8 mouse cellular contexts compared by ENCODE assay signal in genomic region chr11:6200087-6200569, GRCm38 (mm10). TPM values are rescaled to one million over a fixed set of nuclear protein-coding genes. Genes with fewer than 3 reads are reported as not detected.
DNase-seq lines count a peak whose midpoint lies in the region; ATAC-seq and TF ChIP-seq lines count a peak whose summit lies in the region.

Nudcd3 (minus strand) TSS chr11:6200415.

- ATAC-seq in Patski: peak; percentile 61
- ATAC-seq in hindbrain, embryonic 13.5 days (ENCODE audit: low FRiP score): peak; percentile 97

- peak within 1 kb of the TSS; percentile 98 for H3K27ac ChIP-seq in hindbrain, embryonic 13.5 days

- DNase-seq in Patski (ENCODE audit: low read depth, low spot score): peak; percentile 75
- peak; percentile 91 to 94 for DNase-seq in cerebellum, postnatal 14 days
- DNase-seq in frontal cortex, postnatal 14 days (ENCODE audit: low spot score in 2 of 2): peak; percentile 85 to 88
- peak; percentile 83 to 86 for DNase-seq in layer of hippocampus, postnatal 25 days (ENCODE audit: extremely low spot score in 1 of 2, low spot score in 1 of 2)
- DNase-seq in lung, postnatal 25 days (ENCODE audit: low spot score): peak; percentile 89
- peak; percentile 90 for DNase-seq in retina, embryonic 14.5 days (ENCODE audit: low spot score)
- DNase-seq in thymus, postnatal 4 days: peak; percentile 86

- H3K36me3 ChIP-seq in hindbrain, embryonic 13.5 days: no peaks in the 10 kb centered on the region

- peaks cover 31% of the 10 kb centered on the region for H3K4me1 ChIP-seq in hindbrain, embryonic 13.5 days (replicated peaks)

- peak within 1 kb of the TSS; percentile 97 for H3K9ac ChIP-seq in hindbrain, embryonic 13.5 days

- in situ Hi-C loops in Patski (cut with MboI; ENCODE audit: low pct_unique_long_range_greater_than_20kb): no loop called here

- no peaks in the 10 kb centered on the region for H3K9me3 ChIP-seq in hindbrain, embryonic 13.5 days

- POLR2A ChIA-PET in Patski (lab: Charles Lee): interaction anchor here (0.6 kb wide), 1 partner anchor 81 kb away, joined by 3 read pairs; no protein-coding TSS in a partner anchor

- peak within 1 kb of the TSS; percentile 98 for H3K4me3 ChIP-seq in hindbrain, embryonic 13.5 days

- under 1% methylated on average over 39 of the region's 39 CpGs for WGBS in hindbrain, embryonic 13.5 days

- H3K4me2 ChIP-seq in hindbrain, embryonic 13.5 days: peak within 1 kb of the TSS; percentile 97

- no peak for TF ChIP-seq CTCF in Patski (IDR thresholded peaks at IDR 0.05)

- H3K27me3 ChIP-seq in Patski: peaks cover 3% of the 10 kb centered on the region
- H3K27me3 ChIP-seq in hindbrain, embryonic 13.5 days: 0 out of 2 replicates have a peak, but pooled peaks cover 2% of the 10 kb centered on the region

- CTCF ChIA-PET in Patski (lab: Charles Lee): no interaction called here

RNA-seq across cellular contexts. Expression of gene Nudcd3, which starts in this region (rescaled TPM):
- polyA plus RNA-seq in Patski (2021): 48.9 TPM
- polyA plus RNA-seq in hindbrain, embryonic 13.5 days (2015; fragmentation: Nextera tagmentation; extraction: Ambion mirVana): 61.5 and 64.7 TPM in 2 replicates
- 100 to 1,000 TPM; 111 to 113 TPM for total RNA-seq in layer of hippocampus, postnatal 25 days (2021)

Comparison
In these comparisons a context has a peak if more than half of its experiments do, and no peak if none do; other contexts are left out.
1. Peak in every context shown above with its lines: DNase-seq, ATAC-seq, H3K4me3 ChIP-seq and H3K27ac ChIP-seq.